Mouse (Mus musculus) megakaryocyte, adult 5-6 weeks (primary cell): Measurements from ENCODE around the gene Prkd1. TPM values are rescaled to one million over a fixed set of nuclear protein-coding genes. Genes with fewer than 3 reads are reported as not detected.

ENCODE experiments used
- ATAC-seq: 2 replicates; pipeline ENCODE4 v1.8.0; 2016; ENCODE audit warnings: mild to moderate bottlenecking, inconsistent platforms; ENCODE audit not compliant: poor library complexity, severe bottlenecking
- total RNA-seq, 2 experiments: library from RNA; stranded (forward) in 1 of 2; stranded (reverse) in 1 of 2; fragments of 153-499, 151-499 nt in 1 of 2; fragments of 221-1000, 200-1000 nt in 1 of 2; gene quantifications; 2 replicates each; pipeline versions ENCODE4 v1.2.3 to v1.2.4; 2015 to 2017

Prkd1 gene
- total RNA-seq, 2 experiments from 2014 or later: not detected

DNA sequence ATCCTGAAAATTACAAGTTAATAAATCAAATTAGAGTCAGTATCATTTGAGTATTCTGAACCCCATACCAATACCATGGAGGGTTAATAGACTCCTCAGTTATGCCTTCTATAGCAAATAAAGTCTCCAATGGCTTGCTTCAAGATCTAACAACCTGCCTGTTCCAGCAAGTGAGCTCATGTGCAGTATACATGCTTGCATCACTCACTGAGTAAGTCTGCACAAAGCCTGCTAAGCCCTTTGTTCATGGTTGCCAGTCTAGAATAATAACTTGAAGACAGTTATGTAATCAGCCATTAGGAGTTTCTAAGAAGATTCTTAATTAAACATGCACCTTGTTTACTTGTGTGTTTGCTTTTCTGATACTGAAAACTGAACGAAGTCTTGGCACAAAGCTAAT is 88.4 kb downstream of the Prkd1 start:
- ATAC-seq: no peak

DNA sequence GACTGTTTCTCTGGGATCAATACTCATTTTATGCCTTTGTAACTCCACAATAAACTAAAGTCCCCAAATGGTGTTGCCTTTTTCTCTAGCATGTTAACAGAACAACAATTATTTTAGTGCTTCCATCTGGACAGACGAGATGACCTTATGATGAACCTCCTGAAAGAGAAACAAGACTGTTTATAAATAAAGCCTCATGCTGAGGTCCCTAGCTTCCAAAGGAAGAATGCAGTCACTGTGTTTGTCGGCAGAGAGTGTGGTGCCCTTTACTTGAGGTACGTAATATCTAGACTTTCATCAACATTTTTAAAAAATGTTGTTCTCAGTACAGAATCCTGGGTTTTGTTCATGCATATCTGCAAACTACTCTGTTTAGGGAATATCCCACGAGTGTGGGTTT is 90.7 kb downstream of the Prkd1 start:
- ATAC-seq: no peak

DNA sequence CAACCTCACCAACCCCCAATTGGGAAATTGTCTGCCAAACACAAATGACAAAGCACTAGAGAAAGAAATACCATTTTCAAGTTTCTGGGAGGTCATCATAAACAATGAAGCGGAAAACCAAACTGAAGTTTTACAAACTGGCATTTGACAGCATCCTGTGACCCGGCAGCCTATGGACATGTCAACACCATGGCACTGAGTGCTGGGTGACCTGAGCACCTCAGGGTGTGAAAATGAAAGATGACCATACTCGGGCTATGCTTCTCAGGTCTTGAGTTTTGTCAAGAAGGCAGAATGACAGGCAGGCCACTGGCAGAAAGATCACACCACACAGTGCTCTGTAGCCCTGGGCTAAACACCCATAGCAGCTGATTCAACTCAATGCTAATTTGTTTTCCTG is 94.7 kb downstream of the Prkd1 start:
- ATAC-seq: no peak

DNA sequence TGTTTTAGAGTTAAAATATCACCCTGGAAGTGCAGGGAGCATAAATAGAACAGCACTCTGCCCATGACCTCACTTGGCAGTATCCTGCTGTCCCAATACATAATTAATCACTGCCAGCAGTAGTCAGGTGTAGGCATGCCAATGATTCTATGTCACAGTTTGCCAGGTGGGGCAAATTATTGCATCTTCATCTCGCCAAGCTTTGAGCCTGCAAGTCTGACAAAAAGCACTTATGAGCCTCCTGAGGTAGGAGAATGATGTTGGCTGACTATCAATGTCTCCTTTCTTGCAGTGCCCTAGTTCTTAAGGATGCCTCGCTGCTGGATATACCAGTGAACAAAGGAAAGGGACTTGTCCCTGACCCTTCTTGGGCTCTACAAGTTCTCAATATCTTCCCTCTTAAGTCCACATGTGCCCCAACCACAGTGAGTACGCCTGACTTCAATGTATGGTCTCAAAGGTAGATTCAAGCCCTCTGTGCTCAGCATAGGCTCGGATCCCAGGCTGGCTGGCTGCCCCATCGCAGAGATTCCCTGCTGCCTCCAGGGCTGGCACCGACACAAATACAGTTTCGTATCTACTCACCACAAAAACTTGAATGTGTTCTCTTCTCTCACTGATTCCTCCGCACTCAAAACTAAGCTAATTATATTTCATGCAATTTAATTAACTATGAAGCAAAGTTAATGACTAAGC is 98.9 kb downstream of the Prkd1 start:
- ATAC-seq: no peak

DNA sequence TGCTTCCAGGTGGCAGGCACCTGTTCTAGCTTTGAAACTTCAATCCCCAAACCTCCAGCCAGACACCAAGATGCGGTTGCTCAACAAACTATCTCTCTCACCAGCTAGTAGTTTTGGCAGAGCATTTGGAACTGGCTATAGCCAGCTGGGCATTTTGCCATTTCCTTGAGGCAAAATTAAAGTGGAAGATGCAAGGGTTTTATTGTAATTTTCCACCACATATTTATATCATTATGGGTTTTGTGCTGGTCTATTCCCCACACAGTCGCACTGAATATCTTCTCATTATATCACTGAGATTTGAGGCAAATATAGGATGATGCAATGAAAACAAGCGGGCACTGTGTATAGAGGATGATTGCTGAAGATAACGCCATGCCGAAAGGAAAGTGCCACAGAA is 102.5 kb downstream of the Prkd1 start:
- no peak for ATAC-seq

DNA sequence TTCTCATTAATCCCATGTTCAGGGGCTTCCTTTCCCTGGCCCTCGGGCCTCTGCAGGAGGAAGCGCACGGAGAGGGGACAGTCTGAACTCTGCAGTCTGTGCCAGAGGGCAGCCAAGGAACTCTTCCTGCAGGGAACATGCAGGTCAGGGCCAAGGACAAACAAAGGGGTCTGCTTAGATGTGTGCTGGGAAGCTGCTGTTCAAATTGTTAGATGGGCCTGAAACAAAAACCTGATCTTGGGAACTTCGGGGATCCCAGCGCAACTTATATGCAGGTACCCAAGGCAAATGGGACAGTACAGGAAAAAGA is 103.3 kb downstream of the Prkd1 start:
- ATAC-seq: no peak

DNA sequence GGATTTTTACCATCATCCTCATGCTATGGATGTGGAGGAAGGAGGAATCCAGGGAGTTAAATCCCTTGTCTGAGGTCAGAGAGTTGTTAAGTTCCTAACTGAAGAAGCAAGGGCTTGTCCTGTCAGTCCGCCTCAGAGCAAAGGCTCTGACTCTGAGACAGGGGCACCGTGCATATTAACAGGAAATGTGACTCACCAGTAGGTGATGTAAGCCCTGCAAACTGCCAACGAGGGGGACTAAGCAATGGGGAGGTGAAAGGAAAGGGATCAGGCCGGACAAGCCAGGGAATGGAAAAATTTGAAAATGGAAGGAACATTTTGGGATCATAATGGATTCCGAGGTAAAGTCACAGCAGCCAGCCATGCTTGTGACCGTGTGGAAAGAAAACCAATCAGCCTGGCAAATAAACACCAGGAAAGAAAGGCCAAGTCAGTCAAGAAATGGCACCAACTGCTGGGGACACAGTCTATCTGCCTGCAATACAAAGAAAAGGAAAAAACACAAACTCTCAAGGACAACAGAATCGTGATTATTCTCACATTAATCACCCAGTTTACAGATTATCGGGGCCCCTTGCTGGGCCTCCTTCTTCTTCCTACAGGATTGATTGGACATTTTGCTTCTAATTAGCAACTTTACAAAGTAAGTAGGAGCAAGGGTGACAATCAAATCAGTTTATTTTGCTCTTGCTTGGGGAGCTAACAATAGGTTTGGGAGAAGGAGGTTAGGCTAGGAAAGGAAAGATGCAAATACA is 103.9 kb downstream of the Prkd1 start:
- ATAC-seq: no peak

DNA sequence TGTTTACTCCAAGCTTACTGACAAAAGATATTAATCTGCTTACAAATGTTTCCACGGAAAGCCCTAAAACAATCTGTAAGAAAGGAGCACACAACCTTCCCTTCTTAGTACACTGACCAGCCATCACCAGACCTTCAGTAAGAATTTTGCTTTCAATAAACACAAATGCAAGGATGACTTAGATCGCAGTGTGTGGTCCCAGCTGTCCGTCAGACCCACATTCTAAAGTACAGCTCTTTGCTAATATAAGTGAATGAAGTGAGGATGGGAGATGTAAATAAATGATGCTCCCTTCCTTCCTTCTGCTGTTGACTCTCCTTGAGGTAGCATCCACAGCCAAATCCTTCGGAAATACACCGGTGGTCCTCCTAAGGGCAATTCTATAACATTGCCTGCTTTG is 108.1 kb downstream of the Prkd1 start:
- no peak for ATAC-seq

DNA sequence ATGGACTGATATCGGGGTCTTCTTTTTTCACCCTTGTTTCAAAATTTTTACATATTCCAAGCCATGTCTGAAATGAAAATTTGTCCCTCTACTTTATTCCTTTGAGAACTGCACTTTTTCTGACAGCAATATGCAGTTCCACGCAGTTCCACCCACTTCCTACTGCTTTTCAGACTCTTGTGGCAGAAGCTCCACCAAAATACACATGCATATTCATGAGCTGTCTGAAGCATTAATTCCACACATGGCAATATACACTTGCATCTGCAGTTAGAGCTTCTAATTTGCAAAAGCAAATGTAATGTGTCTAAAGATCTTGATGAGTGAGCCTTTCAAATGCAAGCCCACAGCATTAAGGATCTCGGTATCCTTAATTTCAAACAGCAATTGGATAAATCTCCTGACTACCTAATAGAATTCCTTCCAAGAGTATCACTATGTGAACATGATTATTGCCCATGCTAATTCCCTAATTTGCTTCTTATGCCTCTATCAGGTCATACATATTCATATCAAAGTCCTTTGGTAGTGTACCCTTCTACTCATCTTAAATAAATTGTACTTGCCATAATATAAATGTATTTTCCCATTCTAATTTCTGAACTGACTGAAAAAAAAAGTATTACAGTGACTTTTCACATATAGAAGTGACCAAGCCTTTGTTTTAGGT is 110.5 kb downstream of the Prkd1 start:
- no peak for ATAC-seq

DNA sequence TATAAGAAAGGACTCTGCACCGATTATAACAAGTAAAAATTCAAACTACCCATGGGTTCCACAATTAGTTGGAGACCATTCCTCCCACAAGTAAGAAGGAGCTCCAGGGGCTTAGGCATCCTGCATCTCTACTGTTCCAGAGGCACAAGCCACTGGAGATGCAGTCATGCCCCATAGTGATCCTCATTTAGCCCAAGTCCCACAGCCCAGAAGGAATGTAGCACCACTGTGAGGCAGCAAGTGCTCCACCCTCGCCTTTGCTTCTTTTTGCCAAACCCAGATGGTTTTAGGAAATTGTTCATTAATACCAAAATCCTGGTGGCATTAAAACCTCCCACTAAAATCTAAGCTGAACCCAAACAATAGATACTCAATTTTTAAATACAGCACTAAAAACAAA is 111.1 kb downstream of the Prkd1 start:
- no peak for ATAC-seq

DNA sequence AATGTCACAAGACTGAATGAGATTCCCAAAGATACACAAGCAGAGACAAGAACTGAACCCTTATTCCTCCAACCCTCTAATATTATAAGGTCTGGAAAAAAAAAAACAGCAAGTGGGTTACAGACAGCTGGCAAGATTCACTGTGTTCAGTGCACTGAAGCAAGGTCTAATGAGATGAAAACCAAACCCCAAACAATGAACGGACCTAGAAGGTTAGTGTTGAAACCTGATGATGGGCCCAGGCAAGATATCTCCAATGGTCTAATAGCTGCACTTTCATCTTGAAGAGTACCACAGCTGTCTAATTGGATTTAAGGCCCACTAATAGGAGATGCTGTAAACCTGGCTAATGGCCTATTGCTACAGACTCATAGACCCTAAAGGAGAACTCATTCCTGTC is 111.9 kb downstream of the Prkd1 start:
- no peak for ATAC-seq

DNA sequence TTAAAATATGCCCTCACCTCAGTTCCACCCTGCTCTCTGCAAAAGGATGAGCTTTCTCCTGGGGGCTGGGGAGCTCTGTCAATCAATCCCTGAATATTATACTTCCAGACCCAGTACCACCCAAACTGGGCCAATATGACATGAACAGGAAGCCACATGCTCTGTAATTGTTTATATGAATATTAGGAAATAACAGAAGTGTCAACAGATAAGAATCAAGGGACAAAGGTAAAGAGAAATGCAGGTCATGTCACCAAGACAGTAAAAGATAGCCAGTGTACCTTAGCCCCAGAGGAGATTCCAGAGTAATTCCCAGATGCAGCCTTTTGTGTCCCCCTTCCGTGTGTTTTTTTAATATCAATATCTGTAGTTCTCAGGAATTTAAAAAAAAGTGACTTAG is 120.3 kb downstream of the Prkd1 start:
- no peak for ATAC-seq

DNA sequence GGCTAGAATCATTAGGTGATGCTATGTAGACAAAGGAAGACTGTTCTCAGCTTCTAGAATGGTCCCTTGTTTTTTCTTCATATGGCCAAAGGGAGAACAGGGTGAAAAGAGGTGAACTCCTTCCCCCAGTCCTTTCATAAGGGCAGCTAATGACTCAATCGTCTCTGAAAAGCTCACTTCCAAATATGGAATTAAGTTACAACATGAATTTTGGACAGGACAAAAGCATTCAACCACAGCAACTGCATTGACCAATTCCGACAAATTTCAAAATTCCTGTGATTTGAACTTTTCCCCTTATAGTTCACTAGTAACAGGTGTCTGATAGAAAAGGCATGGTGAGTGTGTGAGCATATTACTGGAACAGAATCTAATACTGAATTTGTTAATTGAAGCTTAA is 124.8 kb downstream of the Prkd1 start:
- no peak for ATAC-seq

DNA sequence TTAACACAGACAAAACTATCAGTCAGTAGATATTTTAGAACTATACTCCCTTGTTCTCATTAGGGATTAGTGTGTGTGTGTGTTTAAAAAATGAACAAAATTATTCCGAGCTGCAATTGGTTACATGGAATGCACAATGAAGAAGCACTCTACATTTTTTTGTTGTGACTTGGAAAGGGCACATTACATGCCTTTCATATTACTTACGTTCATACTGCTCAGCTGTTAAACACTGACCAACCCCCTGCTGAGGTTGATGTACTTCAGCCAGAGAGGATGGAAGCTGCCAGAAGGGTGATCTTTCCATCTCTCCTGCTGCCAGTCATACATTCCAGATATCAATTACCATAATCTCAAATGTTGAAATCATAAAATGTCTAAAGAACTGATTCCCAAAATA is 134.4 kb downstream of the Prkd1 start:
- no peak for ATAC-seq

DNA sequence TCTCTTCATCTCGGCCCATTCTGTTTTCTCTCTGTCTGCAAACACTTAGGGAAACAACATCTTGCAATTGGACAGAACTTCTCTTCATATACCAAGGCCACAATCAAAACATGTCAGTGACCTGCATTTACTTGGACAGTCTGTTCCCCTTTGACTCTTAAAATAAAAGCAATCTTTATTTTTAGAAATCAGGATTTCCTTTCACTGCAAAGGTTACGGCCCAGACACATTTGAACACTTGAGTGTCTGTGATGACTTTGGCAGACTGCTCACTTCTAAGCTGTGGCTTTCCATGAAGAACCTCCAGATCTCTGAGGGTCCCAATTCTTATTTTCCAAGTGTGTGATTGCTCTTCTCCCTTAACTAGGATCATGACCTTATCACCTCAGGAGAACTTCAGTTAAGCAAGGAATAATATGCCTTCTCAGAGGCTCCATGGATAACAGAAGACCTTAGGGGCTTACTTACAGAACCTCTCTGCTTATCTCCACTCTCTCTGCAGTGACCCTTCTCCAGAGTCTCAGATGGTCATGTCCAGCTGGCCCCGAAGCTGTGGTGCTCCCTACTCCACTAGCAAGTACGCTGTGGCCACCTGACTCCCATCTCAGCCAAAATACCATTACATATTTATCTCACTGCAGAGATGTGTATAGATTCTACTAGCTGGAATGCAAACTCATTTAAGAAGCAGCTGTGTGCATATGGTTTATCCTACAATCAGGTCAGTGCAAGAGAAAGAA is 137.2 kb downstream of the Prkd1 start:
- ATAC-seq: no peak

DNA sequence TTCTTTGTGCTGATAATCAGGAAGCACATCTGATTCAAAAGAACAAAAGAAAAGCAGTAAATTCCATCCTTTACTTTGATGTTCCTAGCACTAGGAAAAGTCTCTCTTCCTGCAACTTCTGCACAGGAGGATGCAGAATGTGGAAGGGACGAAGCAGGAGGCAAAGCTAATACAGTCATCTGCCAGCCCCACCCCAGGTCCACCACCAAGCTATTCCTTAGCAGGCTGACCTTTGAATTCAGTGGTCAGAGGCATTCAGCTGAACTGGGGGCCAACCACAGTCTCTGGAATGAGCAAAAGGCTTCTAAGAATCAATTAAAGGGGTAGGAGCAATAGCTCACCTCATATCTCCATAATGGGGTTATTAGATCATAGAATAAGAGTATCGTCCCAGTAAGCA is 140.1 kb downstream of the Prkd1 start:
- ATAC-seq: no peak

DNA sequence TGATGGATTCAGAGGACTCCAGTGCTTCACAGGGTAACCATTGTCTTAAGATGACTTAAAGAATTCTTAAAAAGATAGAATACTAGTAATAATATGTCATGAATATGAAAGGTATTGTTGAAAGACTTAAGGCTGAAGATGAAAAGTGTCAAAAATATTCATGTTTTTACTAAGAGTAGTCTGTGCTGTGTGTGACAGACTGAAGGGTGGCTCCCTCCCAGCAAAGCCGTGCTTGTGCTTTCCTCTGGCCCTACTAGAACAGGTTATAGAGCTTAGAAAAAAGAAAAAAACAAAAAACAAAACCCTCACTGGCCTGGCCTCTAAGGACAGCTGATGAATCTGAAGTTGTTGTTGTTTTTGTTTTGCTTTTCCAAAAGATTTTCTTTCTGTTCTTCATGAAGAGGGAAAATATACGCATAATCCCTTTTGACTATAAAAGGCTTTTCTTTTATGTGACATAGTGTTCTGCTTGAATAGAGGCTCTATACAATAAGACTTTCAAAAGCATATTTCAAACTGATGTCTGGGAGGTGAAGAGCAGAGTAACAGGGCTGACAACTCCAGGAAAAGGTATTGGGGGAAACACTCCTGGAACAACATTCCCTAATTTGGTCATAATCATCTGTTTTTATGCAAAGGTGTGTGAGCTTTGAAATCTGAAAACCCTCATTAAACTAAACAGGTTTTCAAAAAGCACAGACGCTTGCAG is 148.9 kb downstream of the Prkd1 start:
- no peak for ATAC-seq

DNA sequence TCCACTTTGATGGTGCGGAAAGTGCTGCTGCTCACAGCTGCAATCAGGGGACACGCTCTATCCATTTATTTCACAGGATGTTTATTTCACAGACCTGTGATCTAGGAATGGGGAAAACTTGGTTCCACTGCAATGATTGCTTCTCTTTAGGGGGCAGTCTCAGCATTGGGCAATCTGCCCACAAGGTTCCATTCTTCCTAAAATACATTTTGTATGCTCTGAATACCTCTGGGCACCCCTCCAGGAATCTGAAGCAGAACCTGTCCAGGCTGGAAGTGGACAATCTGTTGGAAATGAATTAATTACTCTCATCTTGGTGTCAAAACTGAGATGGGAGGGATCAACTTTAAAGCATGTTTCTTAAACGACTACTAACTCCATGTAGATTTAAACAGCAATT is 152.9 kb downstream of the Prkd1 start:
- ATAC-seq: no peak

DNA sequence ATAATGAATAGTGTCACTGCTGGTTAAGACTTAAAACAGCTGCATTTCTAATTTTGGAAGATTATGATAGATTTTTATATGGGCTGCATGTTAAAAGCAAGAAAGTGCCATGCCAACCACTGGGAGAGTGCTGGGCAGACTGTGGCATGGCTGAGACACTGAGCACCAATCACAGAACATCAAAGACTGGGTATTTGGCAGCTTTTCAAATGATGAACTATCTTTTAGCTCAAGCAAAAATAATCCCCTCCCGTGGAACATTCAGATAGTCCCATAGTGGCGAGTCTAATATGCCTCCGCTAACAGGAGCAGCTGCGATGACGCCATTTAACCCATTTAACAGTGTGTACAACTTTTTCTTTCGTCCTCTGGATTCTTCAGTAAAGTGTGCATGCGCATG is 169.1 kb downstream of the Prkd1 start:
- ATAC-seq: no peak

DNA sequence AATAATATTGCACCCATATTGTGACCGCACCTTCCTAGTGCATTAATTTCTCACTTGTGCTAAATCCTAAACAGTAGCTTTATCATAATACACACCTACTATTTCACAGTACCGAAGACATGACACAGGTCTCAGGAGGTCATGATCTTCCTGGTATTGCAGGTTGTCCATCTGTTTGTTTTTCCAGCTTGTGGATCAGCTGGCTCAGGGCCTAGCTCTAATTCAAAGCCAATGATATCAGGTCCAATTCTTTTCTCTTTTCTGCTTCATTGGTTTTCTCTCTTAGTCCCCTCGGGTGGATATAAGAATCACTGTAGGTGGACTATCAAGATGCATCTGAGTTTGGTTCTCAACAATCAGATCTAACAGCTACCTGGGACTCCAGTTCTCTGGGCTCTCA is 191.7 kb downstream of the Prkd1 start:
- ATAC-seq: no peak

DNA sequence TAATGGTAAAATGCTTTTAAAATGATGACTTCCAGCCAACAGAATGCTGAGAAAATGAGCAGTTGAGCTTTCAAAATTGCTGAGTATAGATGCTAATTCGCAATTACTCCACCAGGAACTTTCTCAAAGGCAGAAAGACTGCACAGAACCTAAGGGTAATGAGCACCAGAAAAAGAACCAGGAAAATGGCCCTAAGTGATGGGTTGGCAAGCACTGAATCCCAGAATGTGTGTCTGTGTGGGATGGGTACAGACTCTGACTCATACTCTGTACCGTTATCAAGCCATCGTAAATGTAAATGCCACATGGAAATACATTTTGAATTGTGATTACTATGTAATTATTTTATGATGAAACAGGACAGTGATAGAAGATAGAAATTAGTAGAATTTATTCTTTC is 197.1 kb downstream of the Prkd1 start:
- ATAC-seq: no peak
